Mouse (Mus musculus) T-helper 17 cell (primary cell): Measurements from ENCODE around the gene Fam24a.

Experiments
- in situ Hi-C, 2 experiments: fragments of 300-600 bp; cut with MboI, MseI; formaldehyde crosslinking; loops; 1 replicate in 1 of 2; 2 replicates in 1 of 2; pipeline ENCODE4 v1.15.1; 2025; ENCODE audit warnings: high pct_unique_total_duplicates in 2 of 2

The Fam24a gene

GRCm38 (mm10) chr7:131333564-131333963 is at the start of gene Fam24a:
Gene Fam24a, plus strand, starts transcription at chr7:131333864.
- in situ Hi-C loops = no loop called here

GRCm38 (mm10) chr7:131297151-131297550 is 36.5 kb upstream of the Fam24a start:
- in situ Hi-C loops = loop anchor here in 1 of 2 experiments (10.0 kb wide), 1 partner anchor 808 kb away; no protein-coding TSS in a partner anchor

GRCm38 (mm10) chr7:131303340-131303739 is 30.3 kb upstream of the Fam24a start:
- in situ Hi-C loops = no loop called here

GRCm38 (mm10) chr7:131306733-131307132 is 26.9 kb upstream of the Fam24a start:
- in situ Hi-C loops = no loop called here

- in situ Hi-C loops = no loop called here
These were observed 19.2 kb upstream of the Fam24a start for GRCm38 (mm10) chr7:131314493-131314892.

- in situ Hi-C loops = no loop called here
These were observed 16.1 kb upstream of the Fam24a start for GRCm38 (mm10) chr7:131317587-131317986.

GRCm38 (mm10) chr7:131318340-131318739 is 15.3 kb upstream of the Fam24a start:
- in situ Hi-C loops = no loop called here

GRCm38 (mm10) chr7:131322192-131322591 is 11.5 kb upstream of the Fam24a start, which contains the start of gene Cuzd1:
Gene Cuzd1, minus strand, starts transcription at chr7:131322292.
- in situ Hi-C loops = no loop called here

GRCm38 (mm10) chr7:131327054-131327453 is 6.6 kb upstream of the Fam24a start:
- in situ Hi-C loops = no loop called here

GRCm38 (mm10) chr7:131329416-131329815 is 4.2 kb upstream of the Fam24a start, which contains the start of gene Fam24b:
Gene Fam24b, minus strand, starts transcription at chr7:131329516.
- in situ Hi-C loops = no loop called here

- in situ Hi-C loops = no loop called here
These were observed 2.0 kb upstream of the Fam24a start for GRCm38 (mm10) chr7:131331688-131332087.

- in situ Hi-C loops = no loop called here
These were observed 3.9 kb downstream of the Fam24a start for GRCm38 (mm10) chr7:131337502-131338068.

GRCm38 (mm10) chr7:131345856-131346541 is 12.3 kb downstream of the Fam24a start:
- in situ Hi-C loops = no loop called here

GRCm38 (mm10) chr7:131356105-131356504 is 22.4 kb downstream of the Fam24a start:
- in situ Hi-C loops = loop anchor here (25.0 kb wide), 1 partner anchor 819 kb away; no protein-coding TSS in a partner anchor

- in situ Hi-C loops = loop anchor here (5.0 to 25.0 kb wide), 3 partner anchors 45 to 825 kb away; no protein-coding TSS in a partner anchor
These were observed 28.6 kb downstream of the Fam24a start for GRCm38 (mm10) chr7:131362269-131362614.

- in situ Hi-C loops = loop anchor here (5.0 to 25.0 kb wide), 3 partner anchors 45 to 825 kb away; no protein-coding TSS in a partner anchor
These were observed 29.1 kb downstream of the Fam24a start, which contains the start of gene 2310057M21Rik for GRCm38 (mm10) chr7:131362615-131363300. Gene 2310057M21Rik, minus strand, starts transcription at chr7:131362759.

- in situ Hi-C loops = loop anchor here (5.0 to 25.0 kb wide), 3 partner anchors 43 to 827 kb away; no protein-coding TSS in a partner anchor
These were observed 30.5 kb downstream of the Fam24a start for GRCm38 (mm10) chr7:131364131-131364530.

- in situ Hi-C loops = loop anchor here (5.0 to 25.0 kb wide), 2 partner anchors 41 to 834 kb away; partner anchors contain the start of genes Acadsb (in 1 of the 2) and Ikzf5 (in 1 of the 2)
These were observed 37.2 kb downstream of the Fam24a start, which contains the start of gene Pstk for GRCm38 (mm10) chr7:131370648-131371469. Gene Pstk, plus strand, starts transcription at chr7:131371141.

GRCm38 (mm10) chr7:131371470-131371860 is 37.8 kb downstream of the Fam24a start:
- in situ Hi-C loops = loop anchor here (5.0 to 25.0 kb wide), 2 partner anchors 41 to 834 kb away; partner anchors contain the start of genes Acadsb (in 1 of the 2) and Ikzf5 (in 1 of the 2)

- in situ Hi-C loops = loop anchor here (5.0 to 25.0 kb wide), 2 partner anchors 40 to 835 kb away; partner anchors contain the start of genes Acadsb (in 1 of the 2) and Ikzf5 (in 1 of the 2)
These were observed 38.4 kb downstream of the Fam24a start for GRCm38 (mm10) chr7:131371880-131372651.
